Mouse (Mus musculus): ENCODE data around the gene Eif4e2. TPM values are rescaled to one million over a fixed set of nuclear protein-coding genes. Genes with fewer than 3 reads are reported as not detected.

The Eif4e2 gene
- polyA plus RNA-seq, 1 experiment = 172 TPM

DNA sequence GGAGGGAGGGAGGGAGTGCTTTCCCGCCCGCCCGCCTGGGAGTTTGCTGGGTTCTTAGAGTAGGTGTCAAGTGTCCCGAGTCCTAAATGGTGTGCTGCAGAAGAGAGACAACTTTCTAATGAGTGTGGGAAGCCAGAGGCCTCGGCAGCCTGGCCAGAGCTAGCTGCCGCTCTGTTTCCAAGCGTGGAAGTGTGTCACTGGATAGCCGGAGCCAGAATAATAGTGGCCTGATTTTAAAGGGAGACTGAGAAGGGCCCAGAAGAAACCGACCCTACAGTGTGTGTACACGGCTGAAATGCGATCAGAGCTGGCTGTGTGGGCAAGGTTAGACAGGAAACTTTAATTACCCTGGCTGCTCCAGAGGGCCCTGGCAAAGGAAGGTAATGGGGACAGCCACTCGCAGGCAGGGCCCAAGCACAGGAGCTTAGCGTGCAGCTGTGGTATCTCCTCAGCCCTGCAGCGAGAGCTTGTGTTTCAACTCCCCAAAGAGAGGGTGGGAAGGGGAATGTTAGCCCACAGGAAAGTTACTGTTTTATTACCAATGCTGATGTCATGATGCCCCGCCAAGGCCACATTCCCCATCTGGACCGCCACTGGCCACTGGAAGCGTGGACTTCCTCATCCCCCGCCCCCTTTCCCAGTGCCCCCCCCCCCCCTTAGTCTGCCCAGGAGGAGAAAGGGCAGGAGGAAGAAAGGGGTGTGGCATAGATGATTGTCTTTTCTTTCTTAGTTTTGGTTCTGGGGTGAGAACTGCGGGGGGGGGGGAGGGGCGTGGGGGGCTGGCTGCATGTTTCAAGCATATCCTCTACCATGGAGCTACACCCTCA is 57.1 kb downstream of the Eif4e2 start:
- no peak for TF ChIP-seq CTCF (IDR thresholded peaks at IDR 0.05; ENCODE audit: borderline replicate concordance, insufficient read depth, low read length)
- TF ChIP-seq POLR2A (IDR thresholded peaks at IDR 0.05; ENCODE audit: low read depth, low read length) = 0 out of 2 replicates have a peak, but pooled peaks have one; percentile 19
- Histone ChIP-seq H3K4me3 (ENCODE audit: insufficient read depth, low read length) (no peak overlapping the region), H3K4me1 (ENCODE audit: control insufficient read depth, insufficient read depth, low read length) (no peaks in the 10 kb centered on the region), H3K27ac (ENCODE audit: insufficient read depth, low read length) (no peak overlapping the region)

DNA sequence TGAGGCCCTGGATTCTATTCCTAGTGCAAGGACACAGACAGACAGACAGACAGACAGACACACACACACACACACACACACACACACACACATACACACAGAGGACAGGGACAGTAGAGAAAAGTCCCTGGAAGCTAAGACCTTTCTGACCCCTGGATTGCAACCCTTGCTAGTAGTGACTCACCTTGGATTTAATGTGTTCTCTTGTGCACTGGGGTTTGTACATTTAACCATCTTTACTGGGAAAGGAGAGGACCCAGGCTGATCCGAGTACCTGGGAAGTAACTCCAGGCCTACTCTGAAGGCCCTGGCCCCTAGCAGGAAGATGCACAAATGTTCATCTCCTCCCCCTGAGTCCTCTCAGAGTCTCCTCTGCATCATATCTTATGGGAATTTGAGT is 57.9 kb downstream of the Eif4e2 start:
- no peak for TF ChIP-seq CTCF (IDR thresholded peaks at IDR 0.05; ENCODE audit: borderline replicate concordance, insufficient read depth, low read length)
- TF ChIP-seq POLR2A (IDR thresholded peaks at IDR 0.05; ENCODE audit: low read depth, low read length) = no peak
- Histone ChIP-seq H3K27ac (ENCODE audit: insufficient read depth, low read length) (no peak overlapping the region), H3K4me1 (ENCODE audit: control insufficient read depth, insufficient read depth, low read length) (no peaks in the 10 kb centered on the region), H3K4me3 (ENCODE audit: insufficient read depth, low read length) (no peak overlapping the region)

DNA sequence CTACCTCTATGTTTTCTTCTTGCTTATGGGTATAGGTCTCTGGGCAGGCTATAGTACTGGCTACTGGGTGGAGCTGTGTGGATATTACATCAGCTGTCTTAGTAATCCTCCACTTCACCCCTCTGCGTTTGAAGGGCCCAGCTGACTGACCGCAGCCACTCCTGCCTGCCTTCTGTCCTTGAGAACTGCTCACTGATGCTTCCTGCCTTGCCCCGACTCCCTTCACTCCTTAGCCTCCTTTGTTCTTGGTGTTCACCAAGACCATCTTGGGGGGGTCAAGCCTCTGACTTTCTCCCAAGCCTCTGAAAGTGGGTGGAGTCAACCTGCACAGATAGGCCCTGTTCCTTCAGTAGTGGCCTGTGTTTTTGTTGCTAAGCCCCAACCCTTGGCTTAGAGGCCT is 58.7 kb downstream of the Eif4e2 start:
- TF ChIP-seq POLR2A (IDR thresholded peaks at IDR 0.05; ENCODE audit: low read depth, low read length) = no peak
- no peak for TF ChIP-seq CTCF (IDR thresholded peaks at IDR 0.05; ENCODE audit: borderline replicate concordance, insufficient read depth, low read length)
- H3K27ac ChIP-seq (ENCODE audit: insufficient read depth, low read length) = no peak overlapping the region

DNA sequence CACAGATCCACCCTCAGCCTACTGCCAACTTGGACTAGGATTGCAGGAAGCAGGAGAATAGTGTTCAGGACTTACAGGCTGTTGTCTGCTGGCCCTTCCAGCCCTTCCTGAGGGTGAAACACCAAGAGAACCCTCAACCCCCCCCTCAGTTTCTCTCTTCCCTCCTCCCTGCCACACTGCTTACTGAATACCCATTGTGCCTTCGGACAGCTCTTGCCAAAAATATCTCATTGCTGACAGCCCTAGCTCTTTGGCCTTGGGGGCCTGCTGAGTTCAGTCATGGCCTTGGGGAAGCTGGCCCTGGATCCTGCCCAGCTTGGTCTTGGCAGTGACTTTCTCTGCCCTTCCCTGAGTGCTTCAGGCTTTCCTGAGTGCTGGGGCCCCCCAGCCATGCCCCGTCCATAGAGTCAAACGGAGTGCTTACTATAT is 59.8 kb downstream of the Eif4e2 start:
- Histone ChIP-seq H3K27ac (ENCODE audit: insufficient read depth, low read length) (no peak overlapping the region), H3K4me1 (ENCODE audit: control insufficient read depth, insufficient read depth, low read length) (no peaks in the 10 kb centered on the region), H3K4me3 (ENCODE audit: insufficient read depth, low read length) (no peak overlapping the region)
- TF ChIP-seq CTCF (IDR thresholded peaks at IDR 0.05; ENCODE audit: borderline replicate concordance, insufficient read depth, low read length) (no peak), POLR2A (IDR thresholded peaks at IDR 0.05; ENCODE audit: low read depth, low read length) (no peak)

More for the DNA sequence above, 58.7 kb downstream of the Eif4e2 start:
- no peaks in the 10 kb centered on the region for H3K4me1 ChIP-seq (ENCODE audit: control insufficient read depth, insufficient read depth, low read length)
- no peak overlapping the region for H3K4me3 ChIP-seq (ENCODE audit: insufficient read depth, low read length)

DNA sequence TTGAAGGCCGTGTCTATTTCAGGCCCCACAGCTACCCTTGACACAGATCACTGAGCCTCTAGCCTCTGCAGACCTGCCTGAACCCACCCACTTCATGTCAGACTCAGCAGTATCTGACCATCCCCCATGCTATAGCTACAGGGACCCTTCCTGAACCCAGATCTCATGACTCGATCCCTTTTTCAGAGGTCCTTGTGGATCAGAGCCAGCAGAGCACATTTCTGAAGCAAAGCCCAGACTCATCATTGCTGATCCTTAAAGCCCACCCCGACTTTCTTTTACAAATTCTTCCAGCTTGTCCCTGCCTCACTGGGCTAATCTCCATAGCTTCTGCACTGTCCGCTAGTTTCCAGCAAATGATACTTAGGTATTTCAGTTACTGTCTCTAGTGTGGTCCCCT is 60.4 kb downstream of the Eif4e2 start:
- TF ChIP-seq CTCF (IDR thresholded peaks at IDR 0.05; ENCODE audit: borderline replicate concordance, insufficient read depth, low read length) = no peak
- no peak for TF ChIP-seq POLR2A (IDR thresholded peaks at IDR 0.05; ENCODE audit: low read depth, low read length)

DNA sequence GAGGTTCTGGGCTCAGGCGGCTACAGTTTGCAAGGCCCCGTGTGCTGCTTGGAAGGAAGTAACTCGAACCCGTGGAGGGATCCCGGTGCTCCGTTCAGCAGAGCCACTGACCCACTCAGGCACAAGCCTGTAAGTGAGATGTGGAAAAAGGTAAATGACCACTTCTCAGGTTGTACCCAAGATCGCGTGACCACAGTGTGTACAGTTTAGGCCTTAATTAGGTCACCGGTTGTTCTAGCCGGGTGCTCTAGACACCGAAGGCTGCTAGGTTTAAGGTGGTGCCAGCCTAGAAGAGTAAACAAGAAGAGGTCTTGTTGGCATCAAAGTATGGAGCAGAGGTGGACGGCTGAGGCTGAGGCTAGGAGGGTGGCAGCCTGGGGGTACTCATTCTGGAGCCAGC is 61.4 kb downstream of the Eif4e2 start:
- TF ChIP-seq POLR2A (IDR thresholded peaks at IDR 0.05; ENCODE audit: low read depth, low read length) (no peak), CTCF (IDR thresholded peaks at IDR 0.05; ENCODE audit: borderline replicate concordance, insufficient read depth, low read length) (no peak)
- Histone ChIP-seq H3K27ac (ENCODE audit: insufficient read depth, low read length) (no peak overlapping the region), H3K4me3 (ENCODE audit: insufficient read depth, low read length) (no peak overlapping the region), H3K4me1 (ENCODE audit: control insufficient read depth, insufficient read depth, low read length) (no peaks in the 10 kb centered on the region)

More for the DNA sequence above, 60.4 kb downstream of the Eif4e2 start:
- H3K27ac ChIP-seq (ENCODE audit: insufficient read depth, low read length) = no peak overlapping the region
- H3K4me3 ChIP-seq (ENCODE audit: insufficient read depth, low read length) = no peak overlapping the region
- no peaks in the 10 kb centered on the region for H3K4me1 ChIP-seq (ENCODE audit: control insufficient read depth, insufficient read depth, low read length)

DNA sequence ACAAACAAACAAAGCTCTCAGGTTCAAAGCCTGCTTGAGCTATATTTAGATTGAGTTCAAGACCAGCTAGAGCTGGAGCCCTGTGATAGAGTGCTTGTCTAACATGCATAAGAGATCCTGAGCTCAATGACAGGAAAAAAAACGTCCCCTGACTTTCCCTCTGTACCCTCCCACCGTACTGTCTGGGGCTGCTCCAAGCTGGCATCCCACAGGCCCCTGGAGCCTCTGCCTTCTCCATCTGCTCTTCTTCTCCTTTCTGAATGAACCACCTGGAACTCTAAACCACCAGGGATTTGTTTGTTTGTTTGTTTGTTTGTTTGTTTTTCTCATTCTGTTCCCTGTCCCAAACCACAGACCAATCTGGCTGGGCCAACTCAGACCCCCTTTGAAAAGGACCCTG is 62.3 kb downstream of the Eif4e2 start:
- Histone ChIP-seq H3K4me3 (ENCODE audit: insufficient read depth, low read length) (no peak overlapping the region), H3K4me1 (ENCODE audit: control insufficient read depth, insufficient read depth, low read length) (no peaks in the 10 kb centered on the region), H3K27ac (ENCODE audit: insufficient read depth, low read length) (no peak overlapping the region)
- TF ChIP-seq POLR2A (IDR thresholded peaks at IDR 0.05; ENCODE audit: low read depth, low read length) = no peak
- TF ChIP-seq CTCF (IDR thresholded peaks at IDR 0.05; ENCODE audit: borderline replicate concordance, insufficient read depth, low read length) = no peak

DNA sequence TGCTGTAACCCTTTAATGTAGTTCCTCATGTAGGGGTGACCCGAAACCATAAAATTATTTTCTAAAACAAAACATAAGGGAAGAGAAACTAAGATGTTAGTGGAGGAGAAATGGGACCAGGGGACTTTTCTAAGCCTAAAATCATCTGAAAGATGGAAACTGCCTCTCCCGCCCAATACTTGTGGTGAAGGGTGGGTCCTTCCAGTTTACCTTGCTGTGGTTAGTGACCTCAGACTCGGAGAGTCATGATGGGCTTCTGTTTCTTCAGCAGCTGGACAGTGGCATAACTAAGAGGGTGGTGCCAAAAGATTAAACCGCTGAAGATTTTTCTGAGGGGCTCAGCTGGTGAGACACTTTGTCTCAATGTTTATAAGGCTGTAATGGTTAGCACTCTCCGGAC is 66.6 kb downstream of the Eif4e2 start:
- H3K4me3 ChIP-seq (ENCODE audit: insufficient read depth, low read length) = no peak overlapping the region
- TF ChIP-seq POLR2A (IDR thresholded peaks at IDR 0.05; ENCODE audit: low read depth, low read length) (no peak), CTCF (IDR thresholded peaks at IDR 0.05; ENCODE audit: borderline replicate concordance, insufficient read depth, low read length) (no peak)
- H3K27ac ChIP-seq (ENCODE audit: insufficient read depth, low read length) = no peak overlapping the region
- no peaks in the 10 kb centered on the region for H3K4me1 ChIP-seq (ENCODE audit: control insufficient read depth, insufficient read depth, low read length)

DNA sequence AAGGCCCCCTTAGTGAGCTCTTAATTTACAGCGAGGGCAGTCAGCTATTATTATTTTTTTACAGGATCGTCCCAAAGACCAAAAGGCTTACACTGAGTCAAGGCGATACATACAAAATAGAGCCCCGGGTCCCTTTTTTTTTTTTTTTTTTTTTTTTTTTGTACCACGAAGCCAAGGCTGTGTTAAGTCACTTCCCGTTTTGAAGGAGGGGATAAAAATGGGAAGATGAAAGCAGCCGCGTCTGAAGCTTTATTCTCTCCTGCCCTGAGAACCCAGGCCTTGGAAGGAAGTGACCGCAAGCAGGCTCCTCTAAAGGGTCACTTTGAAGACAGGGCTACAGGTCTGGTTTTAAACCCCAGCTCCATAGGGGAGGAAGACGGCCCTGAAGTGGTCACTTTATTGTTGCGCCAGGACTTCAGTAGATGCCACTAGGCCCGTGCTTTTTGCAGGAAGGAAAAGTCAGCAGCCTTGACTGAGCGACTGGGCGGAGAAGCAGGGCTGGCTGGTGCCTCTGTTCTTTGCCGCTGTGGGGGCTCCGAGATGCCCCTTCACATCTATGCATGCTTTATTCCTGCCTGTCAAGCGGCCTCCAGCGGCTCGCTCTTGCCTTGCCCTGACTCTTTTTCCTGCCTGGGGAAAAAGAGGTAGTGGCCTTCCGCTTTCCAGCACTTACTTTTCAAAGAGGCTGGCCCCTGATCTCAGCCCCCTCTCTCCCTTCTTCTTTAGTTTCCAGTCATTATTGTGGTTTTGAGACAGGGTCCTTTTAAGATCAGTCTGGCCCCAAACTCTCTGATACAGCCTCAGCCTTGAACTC is 68.1 kb downstream of the Eif4e2 start:
- no peak overlapping the region for H3K4me3 ChIP-seq (ENCODE audit: insufficient read depth, low read length)
- H3K4me1 ChIP-seq (ENCODE audit: control insufficient read depth, insufficient read depth, low read length) = no peaks in the 10 kb centered on the region
- H3K27ac ChIP-seq (ENCODE audit: insufficient read depth, low read length) = no peak overlapping the region
- TF ChIP-seq POLR2A (IDR thresholded peaks at IDR 0.05; ENCODE audit: low read depth, low read length) (no peak), CTCF (IDR thresholded peaks at IDR 0.05; ENCODE audit: borderline replicate concordance, insufficient read depth, low read length) (no peak)

DNA sequence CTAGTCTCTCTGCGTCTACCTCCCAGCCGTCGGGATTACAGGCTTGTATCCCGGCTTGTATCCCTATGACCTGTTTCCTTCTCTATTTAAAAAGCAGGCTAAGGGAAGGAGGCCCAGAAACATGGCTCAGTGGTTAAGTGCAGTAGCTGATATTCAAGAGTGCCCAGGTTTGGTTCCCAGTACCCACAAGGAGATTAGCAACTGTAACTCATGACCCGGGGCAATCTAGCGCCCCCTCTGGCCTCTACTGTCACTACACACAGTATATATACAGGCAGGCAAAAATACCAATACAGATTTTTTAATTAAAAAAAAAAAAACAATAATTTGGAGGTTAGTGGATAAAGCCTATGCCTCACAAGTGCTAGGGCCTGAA is 68.7 kb downstream of the Eif4e2 start:
- TF ChIP-seq CTCF (IDR thresholded peaks at IDR 0.05; ENCODE audit: borderline replicate concordance, insufficient read depth, low read length) (no peak), POLR2A (IDR thresholded peaks at IDR 0.05; ENCODE audit: low read depth, low read length) (no peak)
- no peak overlapping the region for H3K27ac ChIP-seq (ENCODE audit: insufficient read depth, low read length)
- no peak overlapping the region for H3K4me3 ChIP-seq (ENCODE audit: insufficient read depth, low read length)
- H3K4me1 ChIP-seq (ENCODE audit: control insufficient read depth, insufficient read depth, low read length) = no peaks in the 10 kb centered on the region

All from embryonic fibroblast, embryonic 13.5 days (primary cell).